Mouse (Mus musculus): ENCODE measurements around the gene Irgm2.

GRCm38 (mm10) chr11:58249203-58249981 lies 50.0 kb downstream of the Irgm2 start:
- TF ChIP-seq CTCF (IDR thresholded peaks at IDR 0.05; ENCODE audit: borderline replicate concordance, insufficient read depth, low read length) (no peak), POLR2A (IDR thresholded peaks at IDR 0.05; ENCODE audit: low read depth, low read length) (no peak)

All from embryonic fibroblast, embryonic 13.5 days (primary cell).